Mouse (Mus musculus): ENCODE measurements at regions not wholly inside any gene's neighbourhood (a gene's known extent, or its start where the extent isn't known, plus 50 kb on each side); places are given as distances from the start of the nearest gene placed in this dataset.
"Not testable (repeated sequence)": the region's sequence is repeated elsewhere in the genome, so short reads cannot be mapped to it uniquely, and the experiment has no call there.

- not testable (repeated sequence) for DNase-seq (ENCODE audit: low read depth, low spot score)
These were observed 516.7 kb upstream of the Gm10131 start for GRCm38 (mm10) chr8:34628221-34628620.

GRCm38 (mm10) chr8:34625670-34626069, 514.1 kb upstream of the Gm10131 start:
- DNase-seq (ENCODE audit: low read depth, low spot score) = no peak

- no peak for DNase-seq (ENCODE audit: low read depth, low spot score)
These were observed 512.2 kb upstream of the Gm10131 start for GRCm38 (mm10) chr8:34623783-34624182.

- DNase-seq (ENCODE audit: low read depth, low spot score) = no peak
These were observed 510.9 kb upstream of the Gm10131 start for GRCm38 (mm10) chr8:34622177-34623114.

GRCm38 (mm10) chr8:34618046-34618445, 506.5 kb upstream of the Gm10131 start:
- DNase-seq (ENCODE audit: low read depth, low spot score) = no peak

- no peak for DNase-seq (ENCODE audit: low read depth, low spot score)
These were observed 503.4 kb upstream of the Gm10131 start for GRCm38 (mm10) chr8:34614987-34615386.

GRCm38 (mm10) chr8:34614031-34614526, 502.5 kb upstream of the Gm10131 start:
- DNase-seq (ENCODE audit: low read depth, low spot score) = no peak

- DNase-seq (ENCODE audit: low read depth, low spot score) = no peak
These were observed 501.6 kb upstream of the Gm10131 start for GRCm38 (mm10) chr8:34613138-34613537.

GRCm38 (mm10) chr8:34612396-34612795, 500.9 kb upstream of the Gm10131 start:
- no peak for DNase-seq (ENCODE audit: low read depth, low spot score)

GRCm38 (mm10) chr8:34610186-34610585, 498.6 kb upstream of the Gm10131 start:
- DNase-seq (ENCODE audit: low read depth, low spot score) = no peak

GRCm38 (mm10) chr8:34607426-34607825, 495.9 kb upstream of the Gm10131 start:
- no peak for DNase-seq (ENCODE audit: low read depth, low spot score)

GRCm38 (mm10) chr8:34605031-34605430, 493.5 kb upstream of the Gm10131 start:
- DNase-seq (ENCODE audit: low read depth, low spot score) = no peak

GRCm38 (mm10) chr8:34604581-34604980, 493.0 kb upstream of the Gm10131 start:
- DNase-seq (ENCODE audit: low read depth, low spot score) = no peak

GRCm38 (mm10) chr8:34601426-34601953, 490.0 kb upstream of the Gm10131 start:
- no peak for DNase-seq (ENCODE audit: low read depth, low spot score)

- no peak for DNase-seq (ENCODE audit: low read depth, low spot score)
These were observed 489.3 kb upstream of the Gm10131 start for GRCm38 (mm10) chr8:34600880-34601279.

GRCm38 (mm10) chr8:34596593-34596992, 485.1 kb upstream of the Gm10131 start:
- DNase-seq (ENCODE audit: low read depth, low spot score) = no peak

GRCm38 (mm10) chr8:34590976-34591749, 479.6 kb upstream of the Gm10131 start:
- DNase-seq (ENCODE audit: low read depth, low spot score) = no peak

- DNase-seq (ENCODE audit: low read depth, low spot score) = no peak
These were observed 466.5 kb upstream of the Gm10131 start for GRCm38 (mm10) chr8:34578043-34578442.

GRCm38 (mm10) chr8:34574009-34574408, 462.5 kb upstream of the Gm10131 start:
- DNase-seq (ENCODE audit: low read depth, low spot score) = peak; percentile 28

GRCm38 (mm10) chr8:34573007-34573881, 461.7 kb upstream of the Gm10131 start:
- DNase-seq (ENCODE audit: low read depth, low spot score) = peak; percentile 49

- DNase-seq (ENCODE audit: low read depth, low spot score) = no peak
These were observed 460.2 kb upstream of the Gm10131 start for GRCm38 (mm10) chr8:34571736-34572135.
